Mouse (Mus musculus) intestine, postnatal 0 days (tissue): ENCODE results near the gene Pigz. TPM values are rescaled to one million over a fixed set of nuclear protein-coding genes. Genes with fewer than 3 reads are reported as not detected.
A peak's percentile ranks its signal among the peaks of the same experiment; 100 is the strongest.

Experiments
- ATAC-seq: fragments of 200-750 bp; cut with Nextera tagmentation; 2 replicates; pipeline ENCODE4 v1.8.0; 2017; ENCODE audit warnings: mild to moderate bottlenecking, moderate TSS enrichment, moderate library complexity
- H3K27ac ChIP-seq: fragments of 300-500 bp; sonication (generic); 2 replicates; pipeline ENCODE4 v1.5.1; 2014; ENCODE audit warnings: mild to moderate bottlenecking, low read depth, low read length, moderate library complexity
- H3K27me3 ChIP-seq: fragments of 300-500 bp; sonication (generic); replicated peaks from 2 replicates; pipeline ENCODE4 v1.6.1; 2014; ENCODE audit warnings: low read length, mixed read lengths; ENCODE audit not compliant: control insufficient read depth, insufficient read depth
- H3K36me3 ChIP-seq: fragments of 300-500 bp; sonication (generic); 2 replicates; pipeline ENCODE4 v1.6.1; 2014; ENCODE audit warnings: mild to moderate bottlenecking, moderate library complexity; ENCODE audit not compliant: control insufficient read depth, insufficient read depth
- H3K4me1 ChIP-seq: fragments of 300-500 bp; sonication (generic); replicated peaks from 2 replicates; pipeline ENCODE4 v1.6.1; 2014; ENCODE audit warnings: antibody characterized with exemption, low read length, mixed read lengths; ENCODE audit not compliant: control insufficient read depth, insufficient read depth
- H3K4me2 ChIP-seq: fragments of 300-500 bp; sonication (generic); replicated peaks from 2 replicates; pipeline ENCODE4 v1.6.1; 2014; ENCODE audit warnings: low read depth, mild to moderate bottlenecking, moderate library complexity
- H3K4me3 ChIP-seq: fragments of 300-500 bp; sonication (generic); 2 replicates; pipeline ENCODE4 v1.5.1; 2014; ENCODE audit warnings: low read depth, low read length
- H3K9ac ChIP-seq: fragments of 300-500 bp; sonication (generic); 2 replicates; pipeline ENCODE4 v1.6.1; 2014; ENCODE audit warnings: mild to moderate bottlenecking, low read depth, low read length
- H3K9me3 ChIP-seq: fragments of 300-500 bp; sonication (generic); 2 replicates; pipeline ENCODE4 v1.6.1; 2016; ENCODE audit warnings: mixed run types; ENCODE audit not compliant: control insufficient read depth
- CTCF ChIP-seq: sonication (generic); IDR thresholded peaks from 2 replicates; pipeline ENCODE4 v1.5.1; 2016; ENCODE audit warnings: low read depth, mild to moderate bottlenecking, control low read depth, antibody characterized with exemption, moderate library complexity
- WGBS: fragments of 180-500 bp; shearing (Covaris S2); extraction: QIAGEN DNeasy Blood & Tissue Kit; methylation state at CpG from one replicate; pipeline ENCODE4 v1.1.7; 2014; 5-methylcytosine and 5-hydroxymethylcytosine counted together
- polyA plus RNA-seq: library from polyadenylated mRNA; unstranded; fragments of >200 nt; fragmentation: Nextera tagmentation; extraction: Ambion mirVana; gene quantifications from 2 replicates; pipeline ENCODE4 v1.2.1, GENCODE M21; 2015

Pigz gene
- polyA plus RNA-seq, 1 experiment from 2014 or later = 0.39 TPM

DNA sequence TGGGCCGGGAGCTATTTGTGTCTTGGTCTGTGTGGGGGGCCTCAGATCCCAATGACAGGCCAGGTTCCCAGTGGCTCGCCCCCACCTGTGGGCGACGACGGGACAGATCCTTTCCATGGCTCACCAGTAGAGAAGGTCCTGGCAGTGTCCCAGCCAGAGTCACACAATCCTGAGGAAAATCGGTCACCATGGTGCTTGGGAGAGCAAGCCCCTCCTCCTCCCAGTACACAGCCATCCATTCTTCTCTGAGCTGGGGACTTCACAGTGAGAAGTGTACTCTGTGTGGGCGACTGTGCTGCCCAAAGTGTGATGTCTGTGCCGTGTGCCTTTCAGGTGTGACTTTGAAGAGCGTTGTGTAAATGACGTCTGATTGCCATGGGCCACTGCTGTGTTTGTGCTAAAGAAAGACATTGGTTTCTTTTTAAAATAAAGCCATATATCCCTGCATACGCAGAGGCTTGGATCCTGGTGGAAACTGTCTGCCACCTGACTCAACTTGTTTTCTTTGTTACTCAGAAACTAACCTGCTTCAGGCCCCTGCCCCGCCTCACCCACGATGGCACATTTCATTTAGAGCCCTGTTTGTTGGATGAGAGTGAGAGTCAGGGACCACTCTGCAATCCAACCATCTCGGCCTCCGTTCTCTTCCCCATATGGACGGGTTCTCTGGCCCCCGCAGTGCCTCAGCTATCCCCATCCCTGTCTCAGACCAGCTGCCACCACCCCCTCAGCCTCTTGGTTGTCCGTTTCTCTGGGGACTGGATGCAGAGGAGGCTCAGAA is 34.9 kb upstream of the Pigz start:
- H3K36me3 ChIP-seq = peaks cover 17% of the 10 kb centered on the region; the same call in 1 of the 2 replicates
- no peak for TF ChIP-seq CTCF
- no peak for ATAC-seq
- H3K4me3 ChIP-seq = no peak overlapping the region
- H3K9ac ChIP-seq = no peak overlapping the region
- H3K27me3 ChIP-seq = no peaks in the 10 kb centered on the region
- 81% methylated on average over 18 of the region's 18 CpGs for WGBS
- no peaks in the 10 kb centered on the region for H3K9me3 ChIP-seq
- H3K4me1 ChIP-seq = no peaks in the 10 kb centered on the region
- no peak overlapping the region for H3K4me2 ChIP-seq
- no peak overlapping the region for H3K27ac ChIP-seq

DNA sequence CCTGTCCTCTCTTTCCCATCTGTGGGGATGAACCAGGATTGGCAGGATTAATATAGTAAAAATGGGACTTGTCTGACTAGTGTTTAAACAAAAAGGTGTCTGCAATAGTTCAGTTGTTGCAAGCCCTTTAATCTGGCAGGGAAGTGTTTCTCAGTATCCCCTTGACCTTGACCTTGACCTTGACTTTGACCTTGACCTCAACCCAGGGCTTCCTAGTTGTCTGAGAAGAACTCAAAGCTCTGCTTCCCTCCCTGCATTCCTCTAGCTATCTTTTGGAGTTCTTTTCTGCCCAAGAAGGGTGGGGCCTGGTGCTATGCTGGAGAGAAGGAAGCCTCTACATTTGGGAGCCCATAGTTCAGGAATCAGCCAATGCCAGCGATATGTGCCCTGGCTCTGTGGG is 31.8 kb upstream of the Pigz start:
- H3K4me3 ChIP-seq = no peak overlapping the region
- 85% methylated on average over 1 of the region's 1 CpGs for WGBS
- no peak overlapping the region for H3K4me2 ChIP-seq
- no peak overlapping the region for H3K9ac ChIP-seq
- ATAC-seq = no peak
- TF ChIP-seq CTCF = no peak
- H3K27me3 ChIP-seq = no peaks in the 10 kb centered on the region
- H3K36me3 ChIP-seq = peaks cover 8% of the 10 kb centered on the region; the same call in 1 of the 2 replicates
- H3K27ac ChIP-seq = no peak overlapping the region
- H3K9me3 ChIP-seq = no peaks in the 10 kb centered on the region
- no peaks in the 10 kb centered on the region for H3K4me1 ChIP-seq

DNA sequence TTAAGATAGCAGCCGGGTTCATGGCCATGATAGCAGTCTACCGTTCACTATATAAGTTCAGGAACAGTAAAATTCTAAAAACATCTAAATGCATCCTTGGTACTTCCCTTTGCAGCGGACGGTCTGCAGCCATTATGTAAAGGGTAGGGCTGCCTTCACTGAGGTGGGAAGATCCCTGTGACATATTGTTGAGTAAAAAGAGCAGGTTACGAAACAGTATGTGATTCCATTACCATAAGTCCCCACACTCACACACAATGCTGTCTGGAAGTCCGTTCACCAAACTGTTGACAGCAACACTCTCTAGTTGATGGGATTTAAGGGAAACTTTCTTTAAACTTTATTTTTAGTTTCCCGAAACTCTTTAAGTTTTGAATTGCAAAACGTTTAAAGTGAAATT is 30.4 kb upstream of the Pigz start:
- WGBS = 87% methylated on average over 8 of the region's 8 CpGs
- H3K27me3 ChIP-seq = no peaks in the 10 kb centered on the region
- no peak overlapping the region for H3K4me2 ChIP-seq
- no peaks in the 10 kb centered on the region for H3K9me3 ChIP-seq
- H3K4me1 ChIP-seq = no peaks in the 10 kb centered on the region
- no peak overlapping the region for H3K4me3 ChIP-seq
- no peaks in the 10 kb centered on the region for H3K36me3 ChIP-seq
- no peak for TF ChIP-seq CTCF
- no peak for ATAC-seq
- no peak overlapping the region for H3K27ac ChIP-seq
- no peak overlapping the region for H3K9ac ChIP-seq

DNA sequence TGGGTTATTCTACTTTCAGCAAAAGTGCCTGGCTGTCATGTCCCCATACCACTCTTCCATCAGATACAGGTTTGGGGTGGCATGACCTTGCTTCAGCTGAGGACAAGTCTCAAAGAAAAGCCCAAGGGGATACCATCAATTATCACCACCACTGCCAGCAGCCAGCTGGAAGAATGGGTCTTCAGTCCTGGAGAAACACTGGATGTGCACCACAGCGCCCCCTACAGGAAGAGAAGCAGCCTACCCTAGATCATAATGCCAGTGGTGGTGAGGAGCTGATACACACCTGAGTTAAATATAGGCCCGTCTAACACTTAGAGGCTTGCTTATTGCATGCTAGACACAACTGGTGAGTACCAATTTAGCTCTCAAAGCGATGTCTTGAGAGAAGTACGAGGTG is 28.3 kb upstream of the Pigz start:
- no peak overlapping the region for H3K4me3 ChIP-seq
- no peaks in the 10 kb centered on the region for H3K4me1 ChIP-seq
- peak; percentile 70 for TF ChIP-seq CTCF
- H3K9ac ChIP-seq = no peak overlapping the region
- ATAC-seq = no peak
- H3K27me3 ChIP-seq = no peaks in the 10 kb centered on the region
- no peaks in the 10 kb centered on the region for H3K9me3 ChIP-seq
- 72% methylated on average over 4 of the region's 4 CpGs for WGBS
- H3K36me3 ChIP-seq = no peaks in the 10 kb centered on the region
- H3K27ac ChIP-seq = peak overlapping the region; percentile 35
- no peak overlapping the region for H3K4me2 ChIP-seq

DNA sequence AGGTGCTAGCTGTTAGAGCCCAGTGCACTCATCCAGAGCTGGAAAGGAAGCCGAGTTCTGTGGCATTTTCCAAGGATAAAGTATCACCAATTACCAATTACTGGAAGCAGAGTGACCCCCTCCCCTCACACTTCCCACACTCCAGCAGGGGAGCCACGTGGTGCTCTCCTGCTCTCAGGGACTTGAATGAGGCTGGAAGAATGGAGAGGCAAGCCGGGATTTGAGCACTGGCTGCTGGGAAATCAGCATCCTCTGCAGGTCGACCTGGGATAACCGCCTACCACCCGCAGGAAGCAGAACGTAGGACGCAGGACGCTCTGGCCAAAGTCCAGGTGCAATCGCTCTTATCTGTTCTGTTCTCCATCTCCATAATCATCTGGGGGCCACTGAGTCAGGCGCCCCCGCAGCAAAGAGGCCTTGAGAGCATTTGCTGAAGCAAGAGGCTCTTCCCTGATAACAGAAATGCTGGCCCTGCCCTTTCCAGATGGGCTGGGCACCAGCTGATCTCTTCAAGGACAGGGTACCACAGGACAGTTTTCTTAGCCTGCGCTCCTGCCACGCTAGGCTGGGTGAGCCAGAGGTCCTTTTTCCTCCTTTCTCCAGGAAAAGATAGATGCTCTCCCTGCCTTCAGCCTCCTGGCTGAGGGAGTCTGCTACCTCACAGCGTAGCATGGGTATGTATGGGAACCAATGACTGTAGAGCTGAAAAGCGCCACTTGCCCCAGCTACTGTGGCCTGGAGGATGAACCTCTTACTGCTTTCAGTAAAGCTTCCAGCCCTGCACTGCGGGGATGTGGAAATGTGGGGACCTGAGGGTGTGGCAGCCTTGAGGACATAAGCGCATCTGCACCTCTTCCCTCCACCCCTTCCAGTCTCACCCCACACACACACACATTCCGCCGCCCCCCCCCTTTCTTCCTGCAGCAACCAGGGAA is 27.5 kb upstream of the Pigz start:
- no peaks in the 10 kb centered on the region for H3K36me3 ChIP-seq
- peak overlapping the region; percentile 59 for H3K4me2 ChIP-seq
- no peaks in the 10 kb centered on the region for H3K9me3 ChIP-seq
- H3K27ac ChIP-seq = peak overlapping the region; percentile 72
- 21% methylated on average over 20 of the region's 20 CpGs for WGBS
- no peaks in the 10 kb centered on the region for H3K4me1 ChIP-seq
- ATAC-seq = peak; percentile 40
- TF ChIP-seq CTCF = no peak
- 0 out of 2 replicates have a peak overlapping the region, but pooled peaks have one; percentile 5 for H3K4me3 ChIP-seq
- no peaks in the 10 kb centered on the region for H3K27me3 ChIP-seq
- peak overlapping the region; percentile 34; the same call in 1 of the 2 replicates for H3K9ac ChIP-seq

DNA sequence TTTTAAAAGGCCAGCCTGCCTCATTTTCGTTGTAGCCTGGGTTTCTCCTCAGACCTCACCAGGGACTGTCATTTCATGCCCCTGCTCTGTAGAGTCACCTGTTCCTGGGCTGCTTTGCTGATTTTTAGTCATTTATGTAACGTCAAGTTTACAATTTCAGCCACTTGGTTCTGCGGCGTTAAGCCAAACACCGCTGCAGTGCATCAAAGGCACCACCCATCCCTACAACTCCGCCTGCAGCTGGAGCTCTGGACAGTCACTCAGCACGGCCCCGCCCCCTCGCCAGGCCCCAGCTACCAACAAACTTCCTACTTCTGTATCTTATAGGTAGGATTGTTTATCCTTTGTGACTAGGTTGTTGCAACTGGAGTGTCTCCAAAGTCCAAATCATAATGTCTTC is 26.8 kb upstream of the Pigz start:
- Histone ChIP-seq H3K4me3 (0 out of 2 replicates have a peak overlapping the region, but pooled peaks have one; percentile 5), H3K27ac (peak overlapping the region; percentile 72; the same call in 1 of the 2 replicates), H3K4me2 (peak overlapping the region; percentile 59), H3K36me3 (no peaks in the 10 kb centered on the region), H3K9me3 (no peaks in the 10 kb centered on the region), H3K27me3 (no peaks in the 10 kb centered on the region), H3K9ac (peak overlapping the region; percentile 34; the same call in 1 of the 2 replicates), H3K4me1 (no peaks in the 10 kb centered on the region)
- peak; percentile 25; the same call in 1 of the 2 replicates for ATAC-seq
- TF ChIP-seq CTCF = no peak
- 6% methylated on average over 9 of the region's 9 CpGs for WGBS
